Mouse (Mus musculus) left cerebral cortex, adult 18-20 months (tissue): ENCODE results near the gene Sept9. TPM values are rescaled to one million over a fixed set of nuclear protein-coding genes. Genes with fewer than 3 reads are reported as not detected.
A peak's percentile ranks its signal among the peaks of the same experiment; 100 is the strongest.

Source experiments
- DNase-seq, 2 experiments: peaks; one replicate each; pipeline ENCODE4 v3.0.0; 2021 to 2022; ENCODE audit warnings: low spot score in 2 of 2, mixed read lengths in 1 of 2
- total RNA-seq, 2 experiments: library from RNA; stranded (reverse); gene quantifications; 2 replicates each; pipeline ENCODE4 v1.2.3; 2021

The Sept9 gene
- total RNA-seq, 2 experiments from 2014 or later, result 82.6 to 90.6 TPM

DNA sequence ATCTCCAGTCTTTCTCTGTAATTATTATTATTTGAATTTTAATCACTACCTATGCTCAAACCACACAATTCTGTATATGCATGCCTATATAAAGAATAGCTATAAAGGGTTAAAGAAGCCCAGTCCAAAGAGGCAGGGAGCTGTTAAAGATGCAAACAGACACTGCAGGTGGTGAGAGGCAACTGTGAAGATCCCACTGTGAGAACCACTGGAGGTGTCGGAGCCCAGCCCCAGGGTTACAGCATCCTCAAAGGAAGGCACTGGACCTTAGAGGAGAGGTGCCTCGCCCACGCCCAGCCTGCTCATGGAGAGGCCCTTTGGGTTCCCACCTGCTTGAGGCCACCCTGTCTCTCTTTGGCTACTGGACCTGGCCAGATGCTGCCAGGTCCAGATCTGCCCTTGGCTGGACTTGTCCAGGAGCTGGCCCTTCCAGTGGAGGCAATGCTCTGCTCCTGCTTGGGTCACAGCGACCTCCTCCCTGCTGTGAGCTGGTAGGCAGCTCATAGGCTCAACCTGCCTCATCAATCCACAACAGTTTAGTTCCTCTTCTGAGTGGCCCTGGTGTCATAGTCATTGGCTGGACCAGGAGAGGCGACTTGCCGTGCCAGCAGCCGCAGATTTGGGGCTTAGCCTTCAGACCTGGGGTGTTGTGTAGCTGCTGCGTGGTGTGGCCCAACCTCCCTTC is 45.7 kb downstream of the Sept9 start:
- no peak for DNase-seq

DNA sequence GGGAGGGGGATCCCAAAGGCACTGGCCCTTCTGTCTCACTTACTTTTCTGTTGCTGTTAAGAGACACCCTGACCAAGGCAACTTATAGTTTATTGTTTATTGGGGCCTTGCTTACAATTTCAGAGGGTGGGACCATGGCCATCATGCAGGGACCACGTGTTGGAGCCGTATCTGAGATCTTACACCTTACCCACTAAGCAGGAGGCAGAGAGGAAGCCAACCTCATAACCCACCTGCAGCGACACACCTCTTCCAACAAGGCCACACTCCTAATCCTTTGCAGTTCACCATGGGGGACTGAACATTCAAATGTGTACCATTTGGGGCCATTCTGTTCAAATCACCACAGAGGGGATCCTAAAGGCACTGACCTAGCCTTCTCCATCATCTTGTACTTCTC is 46.4 kb downstream of the Sept9 start:
- no peak for DNase-seq

DNA sequence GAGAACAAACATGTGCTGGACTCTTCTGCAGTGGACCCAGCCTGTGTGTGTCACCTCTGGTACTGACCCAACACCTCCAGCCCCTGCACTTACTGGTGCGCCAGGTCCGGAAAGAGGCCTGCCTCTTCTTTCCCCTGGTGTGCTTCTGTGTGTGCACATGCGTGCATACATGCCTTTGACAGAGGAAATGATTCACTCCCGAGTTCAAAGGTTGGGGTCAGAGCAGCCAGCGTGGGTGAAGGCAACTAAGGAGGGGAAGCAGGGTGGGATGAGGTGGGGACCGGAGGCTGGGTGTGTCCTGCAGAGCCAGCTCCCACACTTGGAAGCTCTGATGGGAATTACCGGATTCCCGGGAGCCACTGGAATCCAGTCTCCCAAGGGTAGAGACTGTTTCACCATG is 46.8 kb downstream of the Sept9 start:
- no peak for DNase-seq

DNA sequence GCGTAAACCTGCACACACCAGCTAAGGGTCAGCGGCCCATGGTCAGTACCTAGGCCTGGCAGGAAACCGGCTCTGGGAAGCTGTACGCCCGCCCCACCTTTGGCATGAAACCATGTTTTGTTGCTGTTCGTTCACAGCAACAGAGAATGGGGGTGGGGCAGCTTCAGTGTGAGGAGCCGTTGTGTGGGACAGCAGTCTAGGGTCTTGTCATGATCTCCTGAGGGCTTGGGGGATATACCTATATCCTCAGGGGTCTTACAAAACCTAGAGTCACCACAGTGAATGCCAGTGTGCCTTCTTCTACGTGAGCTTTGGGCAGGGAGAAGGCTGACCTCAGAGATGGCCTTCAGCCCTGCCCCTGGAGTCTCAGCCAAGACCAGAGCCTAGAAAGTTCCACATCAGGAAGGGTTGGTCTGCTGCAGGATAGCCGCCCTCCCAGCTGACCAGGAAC is 47.5 kb downstream of the Sept9 start:
- DNase-seq, result no peak

DNA sequence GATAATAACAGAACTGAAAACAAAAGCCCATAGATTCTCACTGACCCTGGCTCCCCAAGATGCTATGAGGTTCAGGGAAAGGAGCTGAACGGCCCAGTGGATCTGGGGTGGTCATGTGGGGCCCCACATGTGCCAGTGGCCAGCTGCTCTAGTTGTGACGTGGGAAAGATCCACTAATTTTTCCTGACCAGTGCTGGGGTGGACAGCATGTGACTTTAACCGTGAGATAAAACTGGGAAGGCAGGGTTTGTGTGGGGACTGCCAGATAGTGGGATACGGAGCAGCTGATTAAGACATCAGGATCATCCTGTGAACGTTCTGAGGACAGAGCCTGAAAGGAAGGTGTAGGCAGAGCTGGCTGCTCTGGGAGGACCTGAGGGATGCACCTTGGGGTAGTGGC is 48.1 kb downstream of the Sept9 start:
- DNase-seq, result no peak

DNA sequence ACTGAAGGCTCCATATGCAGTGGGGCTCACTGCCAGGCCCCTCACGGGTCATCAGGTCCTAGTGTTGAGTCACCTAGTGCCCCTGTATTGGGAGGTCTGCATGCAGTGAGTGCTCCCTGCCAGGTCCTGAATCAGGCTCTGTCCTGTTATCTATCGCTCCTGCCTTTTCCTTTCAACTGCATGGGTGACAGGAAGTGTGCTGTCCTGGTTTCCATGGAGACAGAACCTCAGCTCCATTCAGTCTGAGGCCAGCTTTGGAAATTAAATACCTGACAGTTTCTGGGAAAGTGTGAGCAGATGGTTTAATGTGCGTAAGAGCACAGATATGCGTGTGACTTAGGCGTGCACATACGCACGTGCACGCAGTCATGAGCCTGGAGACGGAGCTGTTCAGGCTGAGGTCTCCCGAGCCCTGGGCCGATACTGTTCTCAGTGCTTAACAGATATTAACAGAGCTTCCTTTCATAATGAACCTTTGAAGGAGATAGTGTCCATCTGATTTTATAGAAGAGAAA is 49.3 kb downstream of the Sept9 start:
- no peak for DNase-seq

DNA sequence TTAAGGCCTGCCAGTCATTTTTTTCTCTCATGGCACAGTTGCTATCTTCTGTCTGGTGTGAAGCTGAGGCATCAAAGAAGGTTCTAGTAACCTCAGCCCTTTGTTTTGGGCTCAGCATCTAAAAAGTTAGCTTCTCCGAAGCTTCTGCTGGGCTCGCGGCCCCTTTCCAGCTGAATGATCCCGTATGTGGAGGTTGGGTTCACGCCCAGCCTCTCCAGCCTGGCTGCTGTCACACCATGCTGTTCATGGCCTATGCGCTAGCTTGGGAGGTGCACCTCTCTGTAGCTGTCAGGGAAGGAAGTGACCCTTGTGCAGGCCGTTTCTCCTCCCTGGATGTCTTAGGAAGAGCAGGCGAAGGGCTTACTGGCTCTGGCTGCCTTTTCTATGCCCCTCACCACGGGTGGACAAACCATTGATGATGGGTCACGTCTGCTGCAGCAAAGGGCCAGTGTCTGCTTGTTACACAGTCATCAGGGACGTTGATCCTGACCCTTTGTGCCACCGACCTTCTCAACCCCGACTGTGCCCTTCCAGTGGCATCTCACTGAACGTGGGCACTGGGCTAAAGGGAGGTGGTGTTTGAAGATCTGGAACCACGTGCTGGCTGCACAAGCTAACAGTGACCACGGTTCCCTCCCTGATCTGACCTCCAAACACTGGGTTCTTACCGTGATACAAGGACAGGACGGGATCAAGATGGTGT is 50.0 kb downstream of the Sept9 start:
- DNase-seq, result no peak

DNA sequence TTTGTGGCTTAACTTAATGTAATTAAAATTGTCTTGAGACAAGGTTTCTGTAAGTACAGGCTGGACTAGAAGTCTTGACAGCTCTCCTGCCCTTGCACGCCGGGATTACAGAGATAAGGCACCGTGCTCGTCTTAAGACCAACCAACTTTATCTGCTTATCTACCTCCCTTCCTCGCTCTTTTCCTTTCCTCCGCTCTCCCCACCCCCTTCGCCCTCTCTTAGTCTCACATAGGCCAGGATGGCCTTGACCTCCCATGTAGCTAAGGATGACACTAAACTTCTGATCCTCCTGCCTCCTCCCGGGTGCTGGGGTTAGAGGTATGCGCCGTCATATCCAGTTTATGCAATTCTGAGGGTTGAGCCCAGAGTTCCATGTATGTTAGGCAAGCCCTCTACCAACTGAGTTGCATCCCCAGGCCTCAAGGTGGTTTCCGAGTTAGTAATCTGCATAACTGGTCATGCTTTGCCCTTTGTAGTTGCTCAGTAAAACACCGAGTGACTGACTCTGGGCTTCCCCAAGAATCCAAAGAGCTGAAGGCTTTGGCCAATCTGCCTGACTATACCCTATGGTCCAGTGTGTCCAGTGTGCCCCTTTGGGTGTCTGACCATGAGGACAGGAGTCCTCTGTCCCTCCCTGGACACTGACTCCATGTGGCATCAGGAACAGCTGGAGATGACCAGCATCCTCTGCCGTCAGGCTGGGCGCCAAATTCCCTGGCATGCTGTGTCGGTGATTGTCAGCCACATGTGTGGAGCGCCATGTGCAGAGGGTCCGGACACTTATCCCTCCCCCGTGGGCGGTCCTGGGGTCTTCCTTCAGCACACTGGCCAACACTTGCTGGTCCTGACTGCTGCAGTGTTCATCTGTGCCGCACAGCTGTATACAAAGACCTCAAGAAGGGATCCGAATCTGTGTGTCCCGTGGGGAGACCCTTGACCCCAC is 50.8 kb downstream of the Sept9 start:
- no peak for DNase-seq

DNA sequence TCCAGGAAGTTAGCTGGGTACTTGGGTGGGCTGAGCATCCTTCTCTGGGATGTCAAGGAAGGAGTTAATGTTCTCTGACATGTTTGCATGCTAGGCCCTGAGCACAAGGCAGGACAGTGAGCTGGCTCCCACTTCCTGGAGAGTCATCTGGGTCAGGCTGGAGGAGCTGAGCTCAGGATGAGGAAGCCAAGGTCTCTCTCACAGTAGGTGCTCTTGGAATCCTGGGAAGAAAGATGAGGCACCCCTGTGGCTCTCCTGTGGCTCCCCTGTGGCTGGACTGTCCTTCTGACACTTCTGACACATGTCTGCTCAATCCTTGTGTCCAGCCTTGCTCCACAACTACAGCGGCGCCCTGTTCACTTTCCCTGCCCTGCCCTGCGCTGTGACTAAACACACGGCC is 52.3 kb downstream of the Sept9 start:
- DNase-seq, result no peak

DNA sequence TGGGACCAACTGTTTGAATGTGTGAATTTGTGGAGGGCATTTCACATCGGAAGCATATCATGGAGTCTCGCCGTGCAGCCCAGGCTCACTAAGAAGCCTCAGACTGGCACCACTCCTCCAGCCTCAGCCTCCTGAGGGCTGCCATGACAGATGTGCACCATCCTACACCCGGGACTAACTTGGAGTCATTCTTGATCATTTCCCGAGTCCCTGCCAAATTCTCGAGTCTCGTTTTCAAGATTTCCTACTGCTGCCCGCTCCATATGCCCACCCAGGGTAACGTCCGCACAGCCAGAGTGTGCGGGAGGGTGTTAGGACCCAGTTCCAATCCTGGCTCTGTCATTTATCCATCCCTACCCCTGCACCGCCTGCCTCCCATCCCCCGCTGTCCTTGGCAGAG is 53.4 kb downstream of the Sept9 start:
- DNase-seq, result peak; percentile 60 to 64

DNA sequence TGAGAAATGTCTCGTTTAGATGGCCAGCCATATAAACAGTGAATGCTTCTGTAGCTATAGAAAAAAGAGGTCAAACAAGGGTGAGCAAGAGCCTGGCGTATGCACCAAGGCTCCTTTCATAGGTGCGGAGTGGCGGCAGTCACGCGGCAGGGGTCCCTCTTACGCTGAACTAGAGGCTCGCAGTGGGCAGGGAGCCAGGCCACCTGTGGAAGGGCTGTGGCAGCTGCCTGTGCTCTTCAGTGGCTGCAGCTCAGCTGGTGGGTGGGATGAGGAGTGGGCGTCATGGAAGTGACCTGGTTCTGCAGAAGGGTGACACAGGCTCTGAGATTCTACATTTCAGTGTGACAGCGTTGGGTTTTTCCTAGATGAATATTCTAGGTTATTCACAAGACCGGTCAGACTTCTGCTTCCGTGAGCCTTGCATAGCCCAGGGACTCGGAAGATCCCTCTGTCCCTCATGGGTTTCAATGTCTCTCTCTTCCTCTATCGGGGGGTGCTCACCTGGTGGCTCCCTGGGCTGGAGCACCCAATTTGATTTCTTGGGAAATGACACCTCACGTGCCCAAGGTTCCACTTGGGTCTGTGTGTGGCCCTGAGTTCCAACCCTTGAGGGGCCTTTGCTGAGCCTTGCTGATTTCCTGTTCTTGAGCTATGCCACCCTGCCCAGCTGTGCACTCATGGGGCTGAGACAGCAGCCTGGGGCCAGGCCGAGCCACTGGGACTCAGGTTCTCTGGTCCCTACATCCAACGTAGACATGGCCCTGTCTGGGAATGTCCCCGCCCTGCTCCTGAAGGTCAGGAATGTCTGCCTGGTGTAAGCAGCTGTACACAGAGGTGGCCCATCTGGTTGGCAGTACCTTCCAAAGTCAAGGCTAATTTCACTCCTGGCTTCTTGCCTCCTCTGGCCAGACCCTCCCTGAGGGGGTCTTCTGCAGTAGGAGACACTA is 55.0 kb downstream of the Sept9 start:
- no peak for DNase-seq

DNA sequence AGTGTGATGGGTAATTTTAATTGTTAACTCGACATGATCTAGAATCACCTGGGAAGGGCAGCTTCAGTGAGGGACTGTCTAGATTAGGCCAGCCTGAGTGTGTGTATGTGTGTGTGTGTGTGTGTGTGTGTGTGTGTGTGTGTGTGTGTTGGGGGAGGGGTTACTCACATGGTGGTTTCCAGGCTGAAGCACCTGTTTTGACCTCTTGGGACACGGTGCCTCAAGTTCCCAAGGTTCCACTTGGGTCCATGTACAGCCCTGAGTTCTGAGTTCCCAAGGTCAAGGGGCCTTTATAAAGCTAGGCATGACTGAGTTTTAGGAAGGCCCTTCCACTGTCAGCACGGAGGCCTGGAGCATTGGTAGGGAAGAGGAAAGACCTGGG is 55.6 kb downstream of the Sept9 start:
- no peak for DNase-seq

DNA sequence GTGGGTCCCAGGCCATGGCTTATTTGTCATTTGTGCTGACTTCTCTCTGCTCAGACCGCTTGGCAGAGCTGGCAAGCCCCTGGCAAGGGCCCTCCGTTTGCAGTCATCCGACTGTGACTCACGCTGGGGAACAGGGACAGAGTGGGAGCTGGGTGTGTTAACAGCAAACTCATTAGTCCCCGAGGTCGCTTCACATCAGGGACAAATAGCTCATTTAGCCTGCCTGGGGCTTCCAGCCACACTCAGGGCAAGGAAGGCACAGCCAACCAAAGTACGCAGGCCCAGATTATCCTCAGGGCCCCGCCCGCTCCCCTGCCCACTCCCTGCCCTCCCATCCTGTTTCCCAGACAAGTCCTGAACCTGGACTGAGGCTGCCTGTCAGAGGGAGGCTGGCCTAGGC is 56.6 kb downstream of the Sept9 start:
- peak; percentile 57 to 62 for DNase-seq

DNA sequence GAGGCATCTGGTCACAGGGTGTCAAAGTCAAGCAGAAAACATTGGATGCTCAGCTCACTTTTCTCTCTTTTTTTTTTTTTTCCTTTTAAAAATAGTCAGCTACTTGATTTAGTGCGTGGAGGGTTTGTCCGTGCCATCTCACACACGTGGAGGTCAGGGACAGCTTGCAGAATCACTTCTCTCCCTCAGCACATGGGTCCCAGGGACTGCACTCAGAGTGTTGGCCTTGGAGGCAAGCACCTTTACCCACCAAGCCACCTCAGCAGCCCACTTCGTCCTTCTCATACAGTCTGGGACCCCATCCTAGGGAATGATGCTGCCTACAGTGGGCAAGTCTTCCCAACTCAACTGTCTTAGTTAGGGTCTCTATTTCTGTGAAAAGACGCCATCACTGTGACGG is 57.4 kb downstream of the Sept9 start:
- no peak for DNase-seq

DNA sequence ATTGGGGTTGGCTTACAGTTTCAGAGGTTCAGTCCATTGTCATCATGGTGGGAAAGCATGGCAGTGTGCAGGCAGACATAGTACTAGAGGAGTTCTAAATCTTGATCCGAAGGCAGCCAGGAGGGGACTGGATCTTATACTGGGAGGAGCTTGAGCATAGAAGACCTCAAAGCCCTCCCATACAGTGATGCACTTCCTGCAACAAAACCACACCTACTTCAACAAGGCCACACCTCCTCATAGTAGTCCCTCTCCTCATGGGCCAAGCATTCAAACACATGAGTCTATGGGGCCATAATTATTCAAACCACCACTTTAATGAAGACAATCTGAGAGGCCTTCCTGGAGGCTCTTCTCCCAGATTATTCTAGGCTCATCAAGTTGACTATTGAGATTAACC is 57.8 kb downstream of the Sept9 start:
- no peak for DNase-seq

DNA sequence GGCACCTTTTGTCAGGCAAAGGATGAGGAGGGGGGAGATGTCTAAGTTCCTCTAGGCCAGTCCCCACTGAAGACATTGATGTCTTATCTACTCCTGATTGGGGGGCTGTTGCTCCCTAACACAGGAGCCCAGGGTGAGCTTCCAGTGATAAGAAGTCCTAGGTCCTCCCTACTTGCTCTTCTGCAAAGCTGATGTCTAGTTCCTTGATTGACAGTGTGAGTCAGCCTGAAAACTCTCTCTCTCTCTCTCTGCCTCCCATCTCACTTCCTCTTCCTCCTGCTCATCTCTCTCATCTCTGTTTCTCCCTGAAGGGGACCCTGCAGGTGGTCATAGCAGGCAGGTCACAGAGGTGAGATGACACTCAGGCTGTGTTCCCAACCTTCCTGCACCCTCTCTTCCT is 58.4 kb downstream of the Sept9 start:
- DNase-seq, result no peak

DNA sequence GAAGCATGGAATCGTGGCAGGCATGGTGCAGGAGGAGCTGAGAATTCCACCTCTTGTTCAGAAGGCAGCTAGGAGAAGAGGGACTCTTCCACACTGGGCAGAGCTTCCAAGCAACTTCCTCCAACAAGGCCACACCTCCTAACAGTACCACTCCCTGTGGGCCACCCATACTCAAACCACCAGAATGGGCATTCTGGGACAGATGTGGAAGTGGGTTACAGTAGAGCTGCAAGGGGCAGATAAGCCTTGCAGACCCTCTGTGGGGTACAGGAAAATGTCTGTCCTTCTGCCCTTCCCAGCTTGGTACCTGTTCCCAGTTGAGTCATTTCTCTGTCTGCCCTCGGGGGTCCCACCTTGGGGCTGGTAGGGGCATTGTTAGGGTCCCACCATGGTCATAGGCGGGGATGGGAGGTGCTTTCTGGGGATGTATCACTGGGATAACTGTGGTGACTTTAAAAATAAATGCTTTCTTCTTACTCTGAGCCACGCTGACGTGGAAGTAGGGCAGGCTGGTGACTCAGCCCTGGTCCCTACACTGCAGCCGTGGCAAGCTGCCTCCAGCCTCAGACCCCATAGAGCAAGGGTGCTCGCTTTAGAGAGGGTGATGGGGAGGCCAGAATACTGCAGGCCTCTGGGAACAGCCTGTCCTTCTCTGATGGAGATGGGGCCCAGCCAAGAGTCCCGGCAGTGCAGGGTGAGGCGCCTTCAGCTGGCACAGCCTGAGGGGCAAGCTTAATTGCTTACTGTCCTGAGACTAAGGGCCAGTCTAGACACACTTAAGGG is 59.9 kb downstream of the Sept9 start:
- DNase-seq, result peak; percentile 34 to 44

DNA sequence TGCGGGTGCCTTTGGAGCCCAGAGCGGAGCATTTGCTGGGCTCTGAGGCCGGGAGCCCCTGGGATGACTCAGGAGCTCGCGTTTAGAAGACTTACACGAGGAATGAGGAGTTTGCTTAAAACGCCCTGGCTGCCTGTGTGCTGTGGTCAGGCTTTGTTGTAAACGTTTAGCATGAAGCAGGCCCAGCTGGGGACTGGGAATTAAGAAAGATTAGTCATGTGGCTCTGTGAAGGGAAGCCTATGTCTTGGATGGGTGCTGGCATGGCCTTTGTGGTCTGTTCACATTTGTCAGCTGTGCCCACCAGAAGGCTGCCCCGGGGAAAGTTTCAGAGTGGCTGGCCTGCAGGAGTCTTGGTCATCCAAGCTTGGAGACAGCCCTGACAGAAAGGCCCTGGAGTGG is 61.2 kb downstream of the Sept9 start:
- DNase-seq, result no peak

DNA sequence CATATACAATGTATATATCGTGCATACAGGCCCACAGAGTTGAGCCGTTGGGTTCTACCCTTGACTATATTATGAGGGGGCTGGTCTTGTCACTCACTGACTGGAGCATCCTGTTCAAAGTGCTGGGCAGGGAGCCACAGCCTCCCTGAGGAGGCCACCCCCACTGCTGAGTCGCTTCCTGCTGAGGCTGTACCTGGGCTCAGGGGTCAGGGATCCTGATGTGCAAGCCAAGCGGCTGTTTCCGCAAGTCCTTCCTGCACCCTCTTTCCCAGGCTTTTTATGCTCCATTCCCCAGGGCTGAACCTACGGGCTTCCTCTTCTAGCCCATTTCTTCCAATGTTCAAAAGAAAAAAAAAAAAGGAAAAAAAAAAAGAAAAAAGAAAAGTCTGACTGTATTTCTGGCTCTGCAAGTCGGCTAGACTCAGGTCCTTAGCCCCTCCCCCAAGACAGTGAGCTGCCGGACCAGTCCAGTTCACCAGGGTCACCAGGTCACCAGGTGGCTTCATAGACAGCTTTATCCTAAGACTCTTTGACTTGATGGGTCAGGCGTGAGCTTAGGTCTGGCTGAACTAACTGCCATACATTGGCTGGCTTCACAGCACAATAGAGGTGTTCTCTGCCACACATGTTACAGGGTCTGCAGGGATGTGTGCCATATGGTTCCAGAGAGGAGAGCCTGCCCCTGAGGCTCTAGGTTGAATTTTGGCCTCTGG is 63.8 kb downstream of the Sept9 start:
- DNase-seq, result no peak
